Mouse (Mus musculus) brown adipose tissue, adult 24 weeks (tissue): ENCODE measurements around the gene Tmem169. TPM values are rescaled to one million over a fixed set of nuclear protein-coding genes. Genes with fewer than 3 reads are reported as not detected.

Experiments used
- H3K27ac ChIP-seq: fragments of 200-500 bp; replicated peaks from 2 replicates; pipeline ENCODE4 v1.5.1; 2012; ENCODE audit warnings: low read depth, mild to moderate bottlenecking, low read length
- H3K4me1 ChIP-seq: fragments of 200-500 bp; 2 replicates; pipeline ENCODE4 v1.6.1; 2012; ENCODE audit warnings: low read length, mixed read lengths; ENCODE audit not compliant: control insufficient read depth, insufficient read depth, insufficient read length
- H3K4me3 ChIP-seq: fragments of 200-500 bp; 2 replicates; pipeline ENCODE4 v1.5.1; 2012; ENCODE audit warnings: low read depth, mild to moderate bottlenecking, low read length, moderate library complexity; ENCODE audit not compliant: insufficient read depth
- polyA plus RNA-seq: library from polyadenylated mRNA; stranded (reverse); fragments of >200 nt; gene quantifications from 2 replicates; pipeline ENCODE4 v1.2.4, GENCODE M21; 2012; ENCODE audit not compliant: missing spikeins, insufficient read depth, insufficient read length

Tmem169 gene
- polyA plus RNA-seq, 1 experiment = not detected

- H3K4me3 ChIP-seq = no peak overlapping the region
Observed at GRCm38 (mm10) chr1:72306241-72306640, 22.1 kb downstream of the Tmem169 start.

GRCm38 (mm10) chr1:72306679-72307181 lies 22.6 kb downstream of the Tmem169 start:
- Histone ChIP-seq H3K4me1 (no peaks in the 10 kb centered on the region), H3K4me3 (peak overlapping the region; percentile 61), H3K27ac (no peak overlapping the region)

More at GRCm38 (mm10) chr1:72306241-72306640, 22.1 kb downstream of the Tmem169 start:
- H3K4me1 ChIP-seq = no peaks in the 10 kb centered on the region
- H3K27ac ChIP-seq = no peak overlapping the region

- Histone ChIP-seq H3K4me3 (peak within 1 kb of the TSS; percentile 61), H3K27ac (no peak within 1 kb of the TSS), H3K4me1 (no peaks in the 10 kb centered on the region)
Observed at GRCm38 (mm10) chr1:72307317-72307798, 23.2 kb downstream of the Tmem169 start, which contains the start of gene Xrcc5. Gene Xrcc5 (plus strand): TSS chr1:72307421.

GRCm38 (mm10) chr1:72308919-72309318 lies 24.8 kb downstream of the Tmem169 start:
- Histone ChIP-seq H3K27ac (no peak overlapping the region), H3K4me1 (no peaks in the 10 kb centered on the region), H3K4me3 (no peak overlapping the region)

GRCm38 (mm10) chr1:72309744-72310424 lies 25.7 kb downstream of the Tmem169 start:
- no peak overlapping the region for H3K4me3 ChIP-seq
- no peaks in the 10 kb centered on the region for H3K4me1 ChIP-seq
- no peak overlapping the region for H3K27ac ChIP-seq

- Histone ChIP-seq H3K4me3 (no peak overlapping the region), H3K4me1 (no peaks in the 10 kb centered on the region), H3K27ac (no peak overlapping the region)
Observed at GRCm38 (mm10) chr1:72312701-72313398, 28.7 kb downstream of the Tmem169 start.

- Histone ChIP-seq H3K4me3 (no peak overlapping the region), H3K4me1 (no peaks in the 10 kb centered on the region), H3K27ac (no peak overlapping the region)
Observed at GRCm38 (mm10) chr1:72313399-72314039, 29.4 kb downstream of the Tmem169 start.

GRCm38 (mm10) chr1:72315447-72315846 lies 31.3 kb downstream of the Tmem169 start:
- H3K4me3 ChIP-seq = no peak overlapping the region

GRCm38 (mm10) chr1:72316409-72316808 lies 32.2 kb downstream of the Tmem169 start:
- Histone ChIP-seq H3K27ac (no peak overlapping the region), H3K4me3 (no peak overlapping the region), H3K4me1 (no peaks in the 10 kb centered on the region)

More at GRCm38 (mm10) chr1:72315447-72315846, 31.3 kb downstream of the Tmem169 start:
- Histone ChIP-seq H3K4me1 (no peaks in the 10 kb centered on the region), H3K27ac (no peak overlapping the region)

GRCm38 (mm10) chr1:72316901-72317300 lies 32.7 kb downstream of the Tmem169 start:
- Histone ChIP-seq H3K4me3 (no peak overlapping the region), H3K4me1 (no peaks in the 10 kb centered on the region), H3K27ac (no peak overlapping the region)

GRCm38 (mm10) chr1:72320759-72321158 lies 36.6 kb downstream of the Tmem169 start:
- H3K4me1 ChIP-seq = no peaks in the 10 kb centered on the region
- H3K4me3 ChIP-seq = no peak overlapping the region
- no peak overlapping the region for H3K27ac ChIP-seq

- Histone ChIP-seq H3K4me1 (no peaks in the 10 kb centered on the region), H3K4me3 (no peak overlapping the region), H3K27ac (no peak overlapping the region)
Observed at GRCm38 (mm10) chr1:72323248-72323647, 39.1 kb downstream of the Tmem169 start.

GRCm38 (mm10) chr1:72326162-72326821 lies 42.1 kb downstream of the Tmem169 start:
- H3K4me1 ChIP-seq = no peaks in the 10 kb centered on the region
- no peak overlapping the region for H3K4me3 ChIP-seq
- H3K27ac ChIP-seq = no peak overlapping the region

GRCm38 (mm10) chr1:72334807-72335206 lies 50.6 kb downstream of the Tmem169 start:
- Histone ChIP-seq H3K4me3 (no peak overlapping the region), H3K4me1 (no peaks in the 10 kb centered on the region), H3K27ac (no peak overlapping the region)

GRCm38 (mm10) chr1:72336780-72337179 lies 52.6 kb downstream of the Tmem169 start:
- Histone ChIP-seq H3K4me3 (no peak overlapping the region), H3K4me1 (no peaks in the 10 kb centered on the region), H3K27ac (no peak overlapping the region)
